Mouse (Mus musculus) liver, embryonic 13.5 days (tissue): ENCODE data around the gene Gatd1. TPM values are rescaled to one million over a fixed set of nuclear protein-coding genes. Genes with fewer than 3 reads are reported as not detected.
"Not testable (repeated sequence)": the region's sequence is repeated elsewhere in the genome, so short reads cannot be mapped to it uniquely, and the experiment has no call there.

ENCODE experiments used
- ATAC-seq: fragments of 200-750 bp; cut with Nextera tagmentation; 2 replicates; pipeline ENCODE4 v1.8.0; 2017; ENCODE audit warnings: low read depth, mild to moderate bottlenecking, moderate number of reproducible peaks, moderate library complexity
- DNase-seq: peaks from one replicate; pipeline ENCODE4 v3.0.0; 2022
- H3K27ac ChIP-seq: fragments of 300-500 bp; sonication (generic); 2 replicates; pipeline ENCODE4 v1.5.1; 2015; ENCODE audit warnings: moderate library complexity, mild to moderate bottlenecking, inconsistent platforms
- H3K27me3 ChIP-seq: fragments of 300-500 bp; sonication (generic); 2 replicates; pipeline ENCODE4 v1.6.1; 2015; ENCODE audit warnings: mild to moderate bottlenecking, inconsistent platforms
- H3K36me3 ChIP-seq: fragments of 300-500 bp; sonication (generic); 2 replicates; pipeline ENCODE4 v1.6.1; 2015; ENCODE audit warnings: mild to moderate bottlenecking, inconsistent platforms
- H3K4me1 ChIP-seq: fragments of 300-500 bp; sonication (generic); replicated peaks from 2 replicates; pipeline ENCODE4 v1.6.1; 2015; ENCODE audit warnings: inconsistent platforms
- H3K4me2 ChIP-seq: fragments of 300-500 bp; sonication (generic); 2 replicates; pipeline ENCODE4 v1.6.1; 2015; ENCODE audit warnings: inconsistent platforms, mild to moderate bottlenecking, moderate library complexity
- H3K4me3 ChIP-seq: fragments of 300-500 bp; sonication (generic); replicated peaks from 2 replicates; pipeline ENCODE4 v1.5.1; 2015; ENCODE audit warnings: mild to moderate bottlenecking, inconsistent platforms
- H3K9ac ChIP-seq: fragments of 300-500 bp; sonication (generic); 2 replicates; pipeline ENCODE4 v1.6.1; 2015; ENCODE audit warnings: mild to moderate bottlenecking, inconsistent platforms
- H3K9me3 ChIP-seq: fragments of 300-500 bp; sonication (generic); replicated peaks from 2 replicates; pipeline ENCODE4 v1.6.1; 2016; ENCODE audit warnings: inconsistent platforms
- WGBS: fragments of 180-500 bp; shearing (Covaris S2); methylation state at CpG from one replicate; pipeline ENCODE4 v1.1.7; 2015; ENCODE audit not compliant: insufficient replicate concordance; 5-methylcytosine and 5-hydroxymethylcytosine counted together
- polyA plus RNA-seq: library from polyadenylated mRNA; unstranded; fragments of >200 nt; fragmentation: Nextera tagmentation; extraction: Ambion mirVana; gene quantifications from 2 replicates; pipeline ENCODE4 v1.2.1, GENCODE M21; 2015

The Gatd1 gene
- polyA plus RNA-seq, 1 experiment from 2014 or later = 18.1 TPM

DNA sequence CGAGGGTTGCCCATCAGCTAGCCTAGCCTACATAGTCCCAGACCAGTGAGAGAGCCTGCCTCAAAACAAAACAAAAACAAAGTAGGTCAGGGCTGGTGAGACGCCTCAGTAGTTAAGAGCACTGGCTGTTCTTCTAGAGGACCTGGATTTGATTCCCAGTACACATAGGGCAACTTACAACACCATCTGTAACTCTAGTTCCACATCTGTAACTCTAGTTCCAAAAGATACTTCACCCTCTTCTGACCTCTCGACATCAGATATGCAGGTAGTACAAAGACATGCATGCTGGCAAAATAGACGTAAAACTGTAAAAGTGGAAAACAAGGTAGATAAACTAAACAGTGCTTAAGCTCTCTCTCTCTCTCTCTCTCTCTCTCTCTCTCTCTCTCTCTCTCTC is 9.9 kb upstream of the Gatd1 start:
- Histone ChIP-seq H3K9ac (no peak overlapping the region), H3K4me2 (no peak overlapping the region), H3K9me3 (no peaks in the 10 kb centered on the region), H3K4me3 (no peak overlapping the region), H3K27ac (no peak overlapping the region), H3K36me3 (no peaks in the 10 kb centered on the region), H3K4me1 (peaks cover 17% of the 10 kb centered on the region), H3K27me3 (peaks cover 3% of the 10 kb centered on the region)
- WGBS = 48% methylated on average over 4 of the region's 4 CpGs
- no peak for ATAC-seq
- DNase-seq = no peak

DNA sequence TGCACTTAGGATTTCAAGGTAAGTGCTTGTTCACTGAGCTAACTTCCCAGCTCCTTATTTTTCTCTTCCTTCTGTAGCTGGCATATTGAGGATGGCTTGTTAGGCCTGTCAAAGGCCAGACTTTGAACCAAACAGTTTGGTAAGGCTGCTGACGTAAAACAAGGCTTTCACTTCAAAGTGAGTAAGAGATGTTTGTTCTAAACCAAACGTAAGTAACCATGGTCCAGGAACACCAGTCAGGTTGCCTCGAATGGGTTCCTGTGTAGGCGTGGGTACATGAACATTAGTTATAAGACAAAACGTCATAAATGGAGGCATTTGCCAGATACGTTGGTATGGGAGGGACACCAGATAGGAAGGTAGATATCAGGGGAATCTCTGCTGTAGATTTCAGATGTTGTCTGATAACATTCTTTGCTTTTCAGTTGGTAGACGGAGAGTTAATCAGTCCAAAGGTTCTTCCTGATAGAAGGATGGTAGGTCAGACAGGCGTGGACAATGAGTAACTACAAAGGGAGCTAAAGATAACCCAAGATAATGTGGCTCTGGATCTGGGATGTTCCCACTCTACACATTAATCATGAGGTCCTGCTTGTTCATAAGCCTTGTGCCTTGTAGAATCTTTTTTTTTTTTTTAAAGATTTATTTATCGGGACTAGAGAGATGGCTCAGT is 6.2 kb upstream of the Gatd1 start:
- H3K9me3 ChIP-seq = no peaks in the 10 kb centered on the region
- ATAC-seq (peak; percentile 52; the same call in 1 of the 2 replicates), DNase-seq (no peak)
- no peak overlapping the region for H3K9ac ChIP-seq
- no peaks in the 10 kb centered on the region for H3K36me3 ChIP-seq
- 51% methylated on average over 9 of the region's 9 CpGs for WGBS
- H3K4me3 ChIP-seq = no peak overlapping the region
- H3K4me2 ChIP-seq = no peak overlapping the region
- no peaks in the 10 kb centered on the region; the same call in 1 of the 2 replicates for H3K27me3 ChIP-seq
- H3K4me1 ChIP-seq = peaks cover 6% of the 10 kb centered on the region
- H3K27ac ChIP-seq = peak overlapping the region; percentile 16; the same call in 1 of the 2 replicates

DNA sequence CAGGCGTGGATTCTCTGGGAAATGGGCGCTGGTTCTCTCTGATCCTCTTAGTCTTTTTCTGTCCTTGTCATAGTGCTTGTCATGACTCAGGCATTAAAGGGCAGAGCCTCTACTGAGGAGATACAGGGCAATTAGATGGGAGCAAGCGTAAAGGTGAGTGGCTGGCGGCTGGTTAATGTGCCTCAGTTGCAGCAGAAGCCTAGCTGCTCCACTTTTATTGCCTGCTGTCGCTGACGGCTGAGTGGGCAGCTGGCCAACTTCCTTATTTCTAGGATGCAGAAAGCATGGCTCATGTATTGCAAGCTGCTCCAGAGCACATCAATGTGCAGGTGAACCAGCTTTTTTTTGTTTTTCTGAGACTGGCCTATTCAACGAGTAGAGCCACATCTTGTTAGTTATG is 5.0 kb upstream of the Gatd1 start:
- DNase-seq = no peak
- H3K4me1 ChIP-seq = peaks cover 14% of the 10 kb centered on the region
- no peak overlapping the region for H3K9ac ChIP-seq
- no peaks in the 10 kb centered on the region for H3K36me3 ChIP-seq
- H3K9me3 ChIP-seq = no peaks in the 10 kb centered on the region
- H3K4me2 ChIP-seq = no peak overlapping the region
- no peak overlapping the region for H3K27ac ChIP-seq
- H3K4me3 ChIP-seq = no peak overlapping the region
- 44% methylated on average over 7 of the region's 7 CpGs for WGBS
- ATAC-seq = no peak
- no peaks in the 10 kb centered on the region; the same call in 1 of the 2 replicates for H3K27me3 ChIP-seq

DNA sequence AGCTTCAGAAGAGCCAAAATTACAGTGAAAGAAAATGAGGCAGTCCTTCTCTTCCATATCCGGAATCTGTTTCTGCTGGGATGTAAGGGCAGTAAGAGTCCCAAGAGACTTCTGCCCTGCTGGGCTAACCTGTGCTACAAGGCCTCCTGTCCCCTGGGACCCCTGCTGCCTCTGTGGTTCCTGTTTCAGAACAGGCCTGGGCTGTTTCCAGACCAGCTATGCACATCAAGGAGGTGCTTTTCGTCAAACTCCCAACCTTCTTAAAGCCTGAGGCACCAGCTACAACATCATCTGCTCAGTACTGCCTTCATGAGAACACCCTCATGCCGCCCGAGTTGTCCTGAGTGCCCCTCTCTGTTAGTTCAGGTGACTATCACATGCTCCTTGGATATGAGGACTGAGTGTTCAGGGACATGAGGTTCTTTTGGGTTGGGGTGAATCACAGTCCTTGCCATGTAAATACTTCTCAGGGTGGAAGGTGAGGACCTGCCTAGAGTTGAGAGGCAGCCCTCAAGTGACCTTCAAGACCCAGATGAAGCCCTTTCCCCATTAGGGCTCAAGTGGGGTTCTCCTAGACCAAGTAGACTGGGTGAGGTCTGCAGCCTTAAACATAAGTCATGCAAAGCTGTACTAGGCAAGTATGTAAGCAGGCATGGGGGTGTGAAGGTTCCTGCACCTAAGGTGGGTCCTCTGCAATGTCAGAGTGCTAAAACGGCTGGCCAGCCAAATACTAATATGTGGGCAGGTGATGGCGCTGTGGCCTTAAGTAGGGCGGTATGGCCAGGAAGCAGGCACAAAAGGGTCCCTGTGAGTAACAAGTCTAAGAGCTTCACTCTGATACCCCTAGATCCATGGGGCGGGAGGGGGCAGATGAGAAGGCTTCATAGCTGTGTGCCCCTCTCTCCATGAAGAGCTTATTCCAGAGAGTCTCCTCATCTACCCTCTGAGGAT is 4.1 kb upstream of the Gatd1 start:
- Histone ChIP-seq H3K27me3 (no peaks in the 10 kb centered on the region), H3K4me1 (peaks cover 21% of the 10 kb centered on the region), H3K9ac (no peak overlapping the region), H3K4me2 (no peak overlapping the region), H3K36me3 (no peaks in the 10 kb centered on the region), H3K9me3 (no peaks in the 10 kb centered on the region), H3K4me3 (no peak overlapping the region), H3K27ac (no peak overlapping the region)
- DNase-seq (no peak), ATAC-seq (no peak)
- 63% methylated on average over 8 of the region's 8 CpGs for WGBS

- Histone ChIP-seq H3K9me3 (no peaks in the 10 kb centered on the region), H3K27me3 (no peaks in the 10 kb centered on the region), H3K36me3 (no peaks in the 10 kb centered on the region), H3K4me1 (peaks cover 34% of the 10 kb centered on the region), H3K27ac (no peak overlapping the region), H3K4me3 (no peak overlapping the region), H3K4me2 (no peak overlapping the region), H3K9ac (no peak overlapping the region)
- no peak for DNase-seq
- WGBS = 73% methylated on average over 6 of the region's 6 CpGs
- ATAC-seq = no peak
These were observed 2.4 kb upstream of the Gatd1 start for GRCm38 (mm10) chr7:141416144-141416841.

GRCm38 (mm10) chr7:141413331-141413730 is 605 bp downstream of the Gatd1 start:
- DNase-seq = no peak

DNA sequence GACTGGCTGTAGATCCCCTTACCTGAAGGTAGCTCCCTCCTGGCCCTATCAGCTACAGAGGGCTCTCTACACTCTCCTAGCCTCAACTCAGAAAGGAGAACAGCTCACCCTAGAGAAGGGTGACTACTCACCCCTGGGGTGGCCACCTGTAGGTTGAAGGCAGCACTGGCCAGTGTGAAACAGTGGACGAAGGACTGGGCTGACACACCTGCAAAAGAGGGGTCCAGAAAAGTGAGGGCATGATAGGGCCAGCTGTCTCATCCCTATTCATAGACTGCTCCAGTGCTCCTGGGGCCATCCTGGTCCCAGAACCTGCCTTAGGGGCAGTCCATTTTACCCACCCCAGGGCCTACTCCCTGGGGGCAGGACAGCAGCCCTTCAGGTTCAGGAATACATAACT is 2.3 kb downstream of the Gatd1 start:
- ATAC-seq (no peak), DNase-seq (no peak)
- H3K27me3 ChIP-seq = no peaks in the 10 kb centered on the region
- WGBS = 85% methylated on average over 1 of the region's 1 CpGs
- no peaks in the 10 kb centered on the region for H3K9me3 ChIP-seq
- no peak overlapping the region for H3K27ac ChIP-seq
- peaks cover 34% of the 10 kb centered on the region for H3K4me1 ChIP-seq
- H3K36me3 ChIP-seq = peaks cover 30% of the 10 kb centered on the region
- no peak overlapping the region for H3K4me3 ChIP-seq
- H3K9ac ChIP-seq = no peak overlapping the region
- no peak overlapping the region for H3K4me2 ChIP-seq

More at GRCm38 (mm10) chr7:141413331-141413730, 605 bp downstream of the Gatd1 start:
- Histone ChIP-seq H3K9me3 (no peaks in the 10 kb centered on the region), H3K27me3 (no peaks in the 10 kb centered on the region), H3K4me1 (peaks cover 34% of the 10 kb centered on the region), H3K9ac (peak overlapping the region; percentile 87), H3K27ac (peak overlapping the region; percentile 78), H3K36me3 (peaks cover 20% of the 10 kb centered on the region), H3K4me3 (peak overlapping the region; percentile 75), H3K4me2 (peak overlapping the region; percentile 96)
- WGBS = 4% methylated on average over 16 of the region's 16 CpGs
- ATAC-seq = peak; percentile 6

DNA sequence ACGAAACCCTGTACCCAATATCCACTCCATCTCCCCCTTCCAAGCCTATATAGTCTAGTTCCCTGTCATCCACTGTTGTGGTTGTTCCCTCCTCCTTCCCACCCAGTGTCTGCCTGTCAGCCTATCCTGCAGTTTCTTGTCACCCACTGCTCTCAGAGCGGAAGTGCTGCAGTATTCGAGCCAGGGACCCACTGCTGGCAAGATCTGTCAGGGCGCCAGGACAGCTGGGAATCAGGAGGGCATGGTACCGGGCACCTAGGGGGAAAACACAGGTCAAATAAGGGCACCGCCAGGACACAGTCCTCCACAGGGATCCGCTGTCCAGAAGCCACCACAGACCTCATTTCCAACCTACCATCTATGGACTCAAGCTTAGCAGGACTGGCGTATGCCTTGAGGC is 3.3 kb downstream of the Gatd1 start:
- ATAC-seq (no peak), DNase-seq (no peak)
- Histone ChIP-seq H3K27me3 (no peaks in the 10 kb centered on the region), H3K9ac (0 out of 2 replicates have a peak overlapping the region, but pooled peaks have one; percentile 3), H3K36me3 (peaks cover 30% of the 10 kb centered on the region), H3K4me1 (peaks cover 34% of the 10 kb centered on the region), H3K27ac (no peak overlapping the region), H3K9me3 (no peaks in the 10 kb centered on the region), H3K4me3 (no peak overlapping the region), H3K4me2 (no peak overlapping the region)
- WGBS = 84% methylated on average over 8 of the region's 8 CpGs

- DNase-seq (peak; percentile 71), ATAC-seq (peak; percentile 58)
- Histone ChIP-seq H3K27ac (no peak overlapping the region), H3K4me2 (no peak overlapping the region), H3K9ac (0 out of 2 replicates have a peak overlapping the region, but pooled peaks have one; percentile 27), H3K36me3 (peaks cover 36% of the 10 kb centered on the region), H3K27me3 (no peaks in the 10 kb centered on the region), H3K4me1 (peaks cover 26% of the 10 kb centered on the region), H3K4me3 (no peak overlapping the region), H3K9me3 (no peaks in the 10 kb centered on the region)
- WGBS = 14% methylated on average over 11 of the region's 11 CpGs
These were observed 5.1 kb downstream of the Gatd1 start for GRCm38 (mm10) chr7:141408833-141409232.

DNA sequence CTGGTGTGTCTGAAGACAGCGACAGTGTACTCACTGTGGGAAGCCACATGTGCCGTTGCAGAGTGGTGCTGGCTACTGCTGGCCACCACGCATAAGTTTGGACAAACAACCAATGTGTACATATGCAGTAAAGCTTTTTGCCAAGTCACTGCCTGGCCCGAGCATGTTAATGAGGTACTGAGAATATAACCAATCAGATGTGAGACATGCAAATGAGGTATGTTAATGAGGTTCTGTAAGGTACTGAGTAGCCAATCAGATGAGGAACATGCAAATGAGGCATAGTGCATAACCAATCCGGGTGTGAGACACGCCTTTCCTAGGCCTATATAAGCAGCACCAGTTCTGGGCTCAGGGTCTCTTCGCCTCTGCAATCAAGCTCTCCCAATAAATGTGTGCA is 6.3 kb downstream of the Gatd1 start:
- H3K27ac ChIP-seq, H3K27me3 ChIP-seq, DNase-seq, H3K9me3 ChIP-seq, H3K4me3 ChIP-seq, H3K4me2 ChIP-seq, ATAC-seq, H3K9ac ChIP-seq: not testable (repeated sequence)
- Histone ChIP-seq H3K36me3 (peaks cover 48% of the 10 kb centered on the region), H3K4me1 (peaks cover 16% of the 10 kb centered on the region)
- 92% methylated on average over 7 of the region's 7 CpGs for WGBS

- Histone ChIP-seq H3K4me1 (peaks cover 6% of the 10 kb centered on the region), H3K27ac (no peak overlapping the region), H3K36me3 (peaks cover 68% of the 10 kb centered on the region), H3K4me3 (no peak overlapping the region), H3K9me3 (no peaks in the 10 kb centered on the region), H3K4me2 (no peak overlapping the region), H3K9ac (no peak overlapping the region), H3K27me3 (no peaks in the 10 kb centered on the region)
- WGBS = 79% methylated on average over 4 of the region's 4 CpGs
- DNase-seq = no peak
- ATAC-seq = no peak
These were observed 8.5 kb downstream of the Gatd1 start for GRCm38 (mm10) chr7:141405466-141405865.
